Mouse (Mus musculus) B cell, adult 2 months (primary cell): Measurements from ENCODE around the gene Glyr1.

Experiments used
- DNase-seq, 2 experiments: peaks; one replicate each; pipeline ENCODE4 v3.0.0; 2022

Gene Glyr1

DNA sequence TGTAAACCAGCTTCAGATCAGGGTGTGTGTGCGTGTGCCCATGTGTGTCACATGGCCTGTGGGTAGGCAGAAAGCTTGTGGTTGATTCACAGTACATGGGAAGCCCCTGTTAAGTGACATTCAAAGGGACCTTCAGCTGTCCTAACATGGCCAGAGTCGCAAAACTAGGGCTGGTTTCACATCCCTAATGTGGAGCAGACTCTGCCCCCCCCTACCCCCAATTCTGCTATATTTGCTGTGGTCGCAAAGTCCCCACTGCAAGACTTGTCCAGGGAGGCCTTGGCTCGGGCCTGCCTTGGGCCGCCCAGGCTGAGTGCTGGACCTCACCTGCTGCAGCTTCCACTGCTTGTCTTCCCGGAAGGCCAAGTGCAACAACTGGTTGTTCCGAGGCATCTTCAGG is 38.4 kb downstream of the Glyr1 start:
- peak; percentile 73 to 74 for DNase-seq

DNA sequence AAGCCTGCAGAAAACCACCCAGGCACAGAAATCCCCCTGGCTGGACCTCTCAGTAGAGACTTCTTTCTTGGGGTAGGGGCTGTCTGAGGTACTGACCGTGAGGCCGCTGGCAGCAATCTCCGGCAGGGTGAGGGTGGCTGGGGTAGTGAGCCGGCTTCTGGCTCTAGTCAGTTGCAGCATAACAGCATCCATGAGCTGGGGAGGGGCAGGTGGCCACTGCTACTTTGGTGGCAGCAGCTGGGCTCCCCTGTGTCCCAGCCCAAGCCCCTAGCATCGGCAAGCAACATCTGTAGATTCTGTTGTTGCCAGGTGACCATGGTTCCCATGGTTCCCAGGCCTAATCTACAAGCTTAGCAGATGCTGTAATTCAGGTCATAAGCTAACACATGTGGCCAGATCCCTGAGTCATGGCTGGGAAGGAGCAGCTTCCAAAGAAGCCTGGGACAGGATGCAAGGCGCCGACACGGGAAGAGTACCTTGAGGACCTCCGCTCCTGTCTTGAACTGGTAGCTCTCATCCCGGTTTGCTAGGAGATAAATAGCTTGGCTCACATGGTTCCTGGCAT is 39.2 kb downstream of the Glyr1 start:
- no peak for DNase-seq

DNA sequence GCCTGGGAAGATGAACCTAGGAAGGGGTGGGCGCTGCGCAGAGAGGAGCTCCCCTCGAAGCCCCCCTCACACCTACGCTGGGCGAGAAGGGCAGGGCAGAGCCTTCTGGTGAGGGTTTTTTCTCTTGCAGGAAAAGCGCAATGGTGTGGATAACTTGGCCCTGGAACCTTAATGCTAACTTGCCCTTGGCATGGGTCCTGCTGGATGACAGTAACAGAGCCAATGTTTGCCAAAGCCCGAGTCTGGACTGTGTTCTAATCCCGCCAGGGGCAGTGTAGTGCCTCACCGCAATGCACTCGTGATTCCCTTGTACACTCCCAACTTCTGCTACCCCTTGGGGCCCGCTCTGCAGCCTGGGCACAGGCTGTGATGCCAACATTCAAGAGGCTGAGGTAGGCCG is 41.6 kb downstream of the Glyr1 start:
- DNase-seq: no peak

DNA sequence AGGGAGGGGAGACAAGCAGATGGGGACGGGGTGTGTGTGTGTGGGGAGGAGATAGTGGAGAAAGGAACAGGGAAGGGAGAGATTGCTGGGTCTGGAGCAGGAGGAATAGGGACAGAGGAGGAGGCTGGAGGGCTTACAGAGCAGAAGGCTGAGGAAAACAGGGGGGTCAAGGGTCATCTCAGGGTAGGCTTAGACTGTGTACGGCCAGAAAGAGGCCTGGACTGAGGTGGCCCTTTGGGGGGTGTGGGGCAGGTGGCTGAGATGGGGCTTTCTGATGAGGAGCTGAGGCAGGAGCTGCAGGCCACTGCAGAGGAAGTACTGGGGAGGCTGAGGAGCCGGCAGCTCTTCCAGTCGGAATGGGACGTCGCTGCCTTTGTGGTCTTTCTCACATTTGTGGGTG is 42.2 kb downstream of the Glyr1 start:
- no peak for DNase-seq

DNA sequence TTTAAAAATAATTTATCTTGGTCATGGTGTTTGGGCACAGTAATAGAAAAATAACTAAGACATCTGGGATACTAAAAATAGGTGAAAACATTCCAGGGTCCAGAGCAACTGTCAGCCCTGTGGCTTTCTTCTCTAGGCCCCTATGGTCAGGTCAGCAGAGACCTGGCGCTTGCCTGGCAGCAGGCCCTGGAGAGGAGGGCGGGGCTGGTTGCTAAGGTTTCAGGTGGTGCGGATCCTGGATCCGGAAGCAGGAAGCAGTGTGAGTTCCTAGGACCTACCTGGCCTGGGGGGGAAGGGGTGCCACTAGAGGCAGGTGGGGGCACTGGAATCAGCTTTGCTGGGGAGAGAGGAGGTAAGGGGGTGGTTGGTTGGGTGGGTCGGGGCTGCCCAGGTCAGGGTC is 42.6 kb downstream of the Glyr1 start, which contains the start of gene Smim22:
TSS of gene Smim22 (plus strand) at position 222 of the 400 bp plus-strand sequence.
- no peak for DNase-seq

DNA sequence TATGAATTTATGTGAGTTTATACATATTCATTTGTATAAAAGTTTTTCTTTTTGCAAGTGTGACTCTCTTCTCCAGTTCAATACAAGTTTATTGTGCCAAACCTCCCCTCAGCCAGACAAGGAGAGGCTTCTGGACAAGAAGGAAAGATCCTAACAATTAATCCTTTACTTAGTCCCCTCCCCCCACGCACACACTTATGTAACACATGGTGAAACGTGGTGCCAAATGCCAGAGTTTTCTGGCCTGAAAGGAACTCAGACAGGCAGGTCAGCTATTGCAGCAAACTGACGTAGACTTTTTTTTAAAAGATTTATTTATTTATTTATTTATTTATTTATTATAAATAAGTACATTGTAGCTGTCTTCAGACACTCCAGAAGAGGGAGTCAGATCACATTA is 49.1 kb downstream of the Glyr1 start:
- DNase-seq: no peak

DNA sequence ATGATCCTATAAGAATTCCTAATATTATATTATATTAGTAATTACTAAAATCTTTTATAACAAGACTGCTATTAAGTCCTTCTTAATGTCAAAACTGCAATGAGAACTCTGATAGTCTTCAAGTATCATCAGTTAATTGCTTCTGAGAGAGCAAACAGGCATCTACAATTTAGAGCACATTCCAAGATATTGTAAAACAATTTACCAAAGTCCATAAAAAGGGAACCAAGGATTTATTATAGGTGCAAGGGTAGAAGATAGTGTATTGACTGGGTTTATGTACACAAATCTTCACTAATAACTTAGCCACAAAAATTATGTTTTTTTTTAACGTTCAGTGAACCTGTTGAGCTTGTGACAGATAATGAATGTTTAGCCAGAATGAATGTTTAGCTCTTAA is 50.7 kb downstream of the Glyr1 start:
- DNase-seq: no peak

DNA sequence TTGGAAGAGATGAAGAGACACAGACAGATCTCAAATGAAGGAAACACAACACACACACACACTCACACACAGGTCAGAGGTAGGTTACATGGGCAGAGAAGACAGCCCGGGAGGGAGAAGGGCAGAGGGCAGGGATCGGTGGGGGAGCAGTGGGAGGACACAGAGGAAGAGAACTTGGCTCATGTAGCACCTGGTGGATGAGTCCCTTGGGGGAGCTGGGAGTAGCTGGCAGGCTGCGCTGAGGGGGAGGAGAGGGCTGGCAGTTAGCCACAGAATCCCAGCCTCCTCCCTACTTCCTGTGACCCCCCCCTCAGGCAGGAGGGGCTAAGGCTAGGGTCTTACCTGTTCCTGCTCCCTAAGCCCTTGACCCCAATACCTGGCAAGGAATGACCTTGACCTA is 52.1 kb downstream of the Glyr1 start, which contains the start of gene Sept12:
TSS of gene Sept12 (minus strand) at position 300 of the 400 bp plus-strand sequence.
- no peak for DNase-seq

DNA sequence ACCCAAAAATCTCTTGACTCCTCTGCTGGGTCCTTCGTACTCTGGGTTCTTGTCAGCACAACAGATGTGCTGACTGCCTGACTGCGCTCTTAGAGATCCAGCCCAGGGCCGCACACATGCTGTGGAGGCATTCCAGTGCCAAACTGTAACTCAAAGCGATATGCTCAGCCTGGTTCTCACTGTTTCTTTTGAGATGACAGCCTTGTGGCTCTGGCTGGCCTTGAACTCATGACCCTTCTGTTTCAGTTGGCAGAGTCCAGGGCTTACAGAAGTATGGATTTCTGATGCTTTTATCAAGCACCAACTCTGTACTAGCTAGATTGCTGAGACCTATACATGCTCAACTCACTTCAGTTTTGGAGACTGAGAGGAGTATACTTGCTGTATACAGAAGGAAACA is 56.4 kb downstream of the Glyr1 start:
- DNase-seq: no peak

DNA sequence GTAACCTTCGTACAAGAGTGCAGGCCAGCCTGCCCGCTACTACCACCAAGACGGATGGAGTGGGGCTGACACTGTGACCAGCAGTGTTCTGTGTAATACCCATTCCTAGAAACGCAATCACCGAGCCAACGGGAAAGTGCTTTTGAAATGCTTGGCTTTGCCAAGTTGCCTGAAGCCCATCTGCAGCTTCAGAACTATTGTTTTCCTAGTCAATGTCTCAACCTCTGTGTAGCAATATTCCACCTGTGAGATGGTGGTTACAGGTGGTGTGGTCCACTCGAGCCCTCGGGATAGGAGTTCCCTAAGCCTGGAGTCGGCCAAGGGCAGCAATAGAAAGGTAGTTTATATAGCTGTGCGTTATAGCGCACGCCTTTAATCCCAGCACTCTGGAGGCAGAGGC is 64.9 kb downstream of the Glyr1 start:
- no peak for DNase-seq

DNA sequence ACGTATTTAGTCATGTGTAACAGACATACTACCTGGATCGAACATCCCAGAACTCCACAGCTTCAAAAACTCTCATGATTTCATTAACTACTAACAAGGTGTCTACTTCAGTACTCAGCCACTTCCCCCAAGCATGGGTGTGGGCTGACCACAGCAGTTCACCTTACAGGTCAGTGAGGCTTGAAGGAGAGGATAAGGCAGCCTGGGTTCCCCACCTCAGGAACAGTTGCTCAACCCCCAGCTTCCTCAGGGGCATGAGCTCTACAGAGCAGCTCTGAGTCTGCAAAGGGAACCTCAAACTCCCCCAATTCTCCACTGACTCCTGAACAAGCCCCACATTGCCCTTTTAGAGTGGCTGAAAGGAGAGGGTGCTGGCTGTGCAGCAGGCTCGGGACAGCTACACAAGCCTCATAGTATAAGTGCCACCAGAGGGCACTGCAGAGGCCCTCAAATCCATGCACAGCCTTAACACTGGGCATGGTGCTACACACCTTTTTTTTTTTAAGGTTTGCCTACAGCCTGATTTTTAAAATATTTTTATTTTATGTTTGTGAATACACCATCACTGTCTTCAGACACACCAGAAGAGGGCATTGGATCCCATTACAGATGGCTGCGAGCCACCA is 69.8 kb downstream of the Glyr1 start:
- peak; percentile 54 to 56 for DNase-seq

DNA sequence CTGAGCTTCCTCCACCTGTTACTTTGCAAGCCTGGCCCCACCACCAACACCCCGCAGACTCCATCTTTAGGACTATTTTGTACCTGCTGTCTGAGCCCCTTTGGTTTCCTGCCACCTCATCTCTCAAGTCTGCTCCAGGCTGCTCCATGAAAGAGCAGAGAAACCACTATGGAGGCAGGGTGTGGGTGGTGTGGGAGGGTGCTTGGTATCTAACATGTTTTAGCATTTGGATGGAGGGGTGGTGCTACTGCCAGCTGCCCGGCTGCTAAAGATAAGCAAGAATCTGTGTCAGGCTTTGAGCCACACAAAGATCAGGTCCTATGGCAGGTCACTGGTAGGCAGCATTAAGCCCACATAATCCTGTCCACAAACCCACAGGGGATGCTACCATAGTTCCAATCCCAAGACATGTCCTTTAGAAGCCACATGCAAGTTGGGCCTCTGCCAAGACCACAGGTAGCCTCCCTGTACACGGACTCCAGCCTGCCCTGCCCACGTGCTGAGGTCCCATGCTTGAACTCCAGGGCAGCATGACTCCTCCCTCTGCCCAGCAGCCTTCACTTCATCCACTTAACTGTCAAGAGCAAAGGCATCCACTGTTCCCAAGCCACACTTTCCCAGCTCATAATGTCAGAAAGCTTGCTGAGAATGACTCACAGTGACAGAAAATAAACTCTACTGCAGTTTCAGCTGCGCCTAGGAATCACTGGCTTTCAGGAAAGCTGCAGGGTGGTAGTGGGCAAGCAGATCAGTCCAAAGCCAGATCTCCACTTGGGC is 71.2 kb downstream of the Glyr1 start:
- no peak for DNase-seq

DNA sequence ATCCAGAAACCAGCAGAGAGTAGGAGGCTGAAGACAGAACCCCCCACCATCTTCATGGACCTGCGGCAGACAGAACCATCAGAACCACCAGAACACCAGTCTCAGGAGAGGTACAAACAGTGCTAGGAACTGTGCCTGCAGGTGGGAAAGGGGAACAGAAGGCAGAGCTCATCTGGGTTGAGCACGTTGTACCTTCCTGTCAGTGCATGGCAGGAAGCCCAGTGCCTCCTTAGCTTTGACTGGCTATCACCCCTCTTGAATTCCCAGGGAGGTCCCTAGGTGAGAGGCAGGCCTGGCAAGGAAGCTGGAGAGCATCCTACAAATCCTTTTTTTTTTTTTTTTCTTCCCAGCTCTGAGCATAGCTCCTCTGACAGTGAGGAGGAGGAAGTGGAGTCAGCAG is 73.5 kb downstream of the Glyr1 start:
- DNase-seq: no peak

DNA sequence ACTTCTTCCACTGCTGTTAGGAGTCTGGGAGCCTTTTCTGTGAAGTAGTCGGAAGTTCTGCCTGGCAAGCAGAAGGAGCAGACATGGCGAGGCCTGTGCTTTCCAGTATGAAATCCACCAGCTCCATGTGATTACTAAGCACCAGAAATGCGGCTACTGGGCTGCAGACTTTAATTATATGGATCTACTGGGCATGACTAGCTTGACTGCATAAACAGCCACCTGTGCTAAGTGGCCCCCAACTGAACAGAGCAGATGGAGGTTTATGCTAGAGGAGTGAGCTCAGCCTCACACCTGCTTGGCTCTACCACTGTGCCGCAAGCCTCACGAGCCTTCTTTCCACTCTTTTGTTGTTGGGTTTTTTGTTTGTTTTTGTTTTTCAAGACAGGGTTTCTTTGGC is 75.1 kb downstream of the Glyr1 start:
- no peak for DNase-seq

DNA sequence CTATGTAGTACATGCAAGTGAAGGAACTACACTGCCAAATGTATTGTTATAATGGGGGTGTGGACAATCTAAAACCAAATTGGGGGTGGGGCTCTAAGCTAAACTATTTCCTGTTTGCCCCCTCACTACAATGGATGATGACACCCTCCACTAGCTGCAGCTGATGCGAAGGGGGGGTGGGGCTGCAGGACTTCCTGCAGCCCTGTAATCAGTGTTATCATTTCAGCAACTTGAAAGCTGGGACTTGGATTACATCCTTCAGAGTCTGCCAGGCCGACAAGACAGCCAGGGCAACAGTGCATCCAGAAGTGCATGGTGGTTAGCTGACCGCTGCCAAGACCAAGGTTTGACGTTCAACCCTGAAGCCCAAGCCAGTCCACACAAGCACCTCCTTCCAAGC is 78.0 kb downstream of the Glyr1 start:
- peak; percentile 26 for DNase-seq

DNA sequence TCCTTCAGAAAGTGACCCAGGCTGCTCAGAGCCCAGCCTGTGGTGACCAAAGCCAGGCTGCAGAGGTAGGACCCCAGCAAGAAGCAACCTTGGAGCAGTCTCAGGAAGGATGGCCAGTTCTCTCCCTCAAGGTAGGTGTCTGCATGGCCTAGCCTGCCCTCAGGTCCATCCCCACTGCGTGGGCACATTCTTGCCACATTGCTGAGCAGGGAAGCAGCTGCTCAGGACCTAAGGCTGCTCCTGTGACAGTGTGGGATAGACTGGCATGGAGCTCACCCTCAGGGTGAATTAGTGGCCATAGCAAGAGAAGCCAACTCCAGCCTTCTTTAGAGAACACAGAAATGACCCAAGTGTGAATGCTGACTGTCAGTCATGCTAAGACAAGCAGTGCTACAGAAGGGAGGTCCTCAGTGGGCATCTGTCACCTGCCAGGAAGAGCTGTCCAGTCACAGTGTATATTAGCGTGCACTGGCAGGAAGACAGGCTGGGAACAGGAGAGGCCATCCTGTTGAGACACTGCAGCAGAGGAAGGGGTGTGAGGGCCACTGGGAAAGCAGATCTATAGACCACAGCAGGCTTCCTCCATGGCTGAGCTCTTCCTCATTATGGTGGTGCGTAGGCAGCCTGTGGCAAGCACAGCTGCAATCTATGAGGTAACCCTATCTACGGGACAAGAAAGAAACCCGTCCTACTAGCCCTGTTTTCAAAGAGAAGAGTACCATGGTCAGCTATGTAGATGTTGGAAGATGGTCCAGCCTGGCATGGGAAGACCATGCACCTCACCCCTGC is 80.4 kb downstream of the Glyr1 start:
- DNase-seq: peak; percentile 34 to 36

DNA sequence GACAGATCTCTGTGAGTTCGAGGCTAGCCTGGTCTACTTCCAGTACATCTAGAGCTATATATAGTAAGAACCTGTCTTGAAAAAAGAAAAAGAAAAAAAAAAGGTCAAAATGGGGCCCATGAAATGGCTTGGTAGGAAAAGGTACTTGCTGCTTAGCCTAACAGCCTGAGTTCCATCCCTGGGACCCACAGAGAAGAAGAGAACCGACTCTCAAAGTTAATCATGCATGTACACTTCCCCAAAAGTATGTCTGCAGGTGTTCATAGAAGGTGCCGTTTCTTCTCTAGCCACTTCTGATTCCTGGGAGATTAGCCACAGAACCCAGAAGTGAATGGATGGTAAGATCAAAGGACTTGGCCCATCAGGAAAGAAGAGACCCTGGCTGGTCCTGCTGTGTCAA is 81.2 kb downstream of the Glyr1 start:
- peak; percentile 19 to 31 for DNase-seq

DNA sequence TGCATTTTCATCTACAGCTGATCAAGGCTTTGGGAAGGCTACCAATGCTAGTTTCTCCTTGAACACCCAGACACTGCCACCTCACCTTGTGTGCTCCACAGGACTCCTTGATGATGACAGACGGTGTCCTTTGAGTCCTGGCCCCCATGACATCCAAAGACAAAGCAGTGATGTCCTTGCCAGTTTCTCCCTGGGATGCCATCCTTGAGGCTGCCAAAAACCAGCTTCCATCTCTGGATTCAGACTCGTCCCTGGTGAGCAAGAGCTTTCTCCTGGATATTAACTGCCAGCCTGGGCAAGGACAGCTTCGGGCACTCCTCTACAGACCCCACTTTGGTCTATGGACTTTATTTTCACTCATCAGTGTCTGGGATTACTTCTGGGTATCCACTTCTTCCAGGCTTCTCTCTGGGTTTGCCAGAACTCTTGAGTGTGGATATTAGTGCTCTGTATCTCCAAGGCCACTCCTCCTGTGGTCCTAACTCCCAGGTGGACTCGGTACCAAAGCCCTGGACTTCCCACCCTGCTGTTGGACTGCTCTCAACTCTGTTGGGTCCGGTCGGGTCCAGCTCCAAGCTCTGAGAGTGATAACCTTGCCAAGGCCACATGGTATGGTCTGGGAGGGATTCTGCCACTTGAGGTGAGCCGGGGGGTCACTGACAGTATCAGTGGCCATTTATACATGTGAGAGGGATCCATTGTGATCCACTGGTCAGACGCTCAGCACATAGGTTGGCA is 84.1 kb downstream of the Glyr1 start:
- no peak for DNase-seq

DNA sequence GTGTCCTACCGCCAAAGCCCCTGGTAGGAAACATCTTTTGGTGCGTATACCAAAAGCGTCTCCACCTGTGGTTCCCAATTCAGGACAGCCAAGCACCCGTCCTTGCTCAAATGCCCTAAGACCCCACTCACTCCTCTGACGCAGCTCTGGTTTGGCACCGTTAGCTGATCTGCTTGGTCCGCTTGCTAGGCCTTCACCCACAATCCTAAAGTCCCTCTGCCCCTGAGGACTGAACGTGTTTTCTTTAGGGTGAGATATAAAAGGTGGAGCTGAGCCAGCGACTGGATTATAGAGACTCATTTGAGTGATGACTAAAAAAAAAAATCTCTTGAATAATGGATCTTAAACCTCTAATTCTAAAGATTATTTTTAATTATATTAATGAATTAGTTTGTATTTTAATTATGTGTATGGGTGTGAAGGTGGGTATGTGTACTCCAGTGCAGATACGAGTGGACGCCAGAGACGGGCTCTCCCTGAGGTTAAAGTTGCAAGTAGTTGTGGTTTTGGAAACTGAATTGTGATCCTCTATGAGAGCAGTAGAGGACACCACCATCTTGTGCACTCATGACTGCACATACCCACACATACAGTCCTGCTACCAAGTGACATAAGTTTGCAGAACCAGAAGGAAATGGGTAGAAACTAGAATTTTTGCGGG is 84.8 kb downstream of the Glyr1 start:
- DNase-seq: no peak
